Mouse (Mus musculus) liver, embryonic 14 days (tissue): ENCODE measurements around the gene Supt3. TPM values are rescaled to one million over a fixed set of nuclear protein-coding genes. Genes with fewer than 3 reads are reported as not detected.

Experiments used
- polyA plus RNA-seq: library from polyadenylated mRNA; depleted of rRNA; stranded (reverse); fragments of >200 nt; gene quantifications from 2 replicates; pipeline ENCODE4 v1.2.3, GENCODE M21; 2012; rRNA removed

Supt3 gene
- 2.6 TPM in 2 replicates for polyA plus RNA-seq

DNA sequence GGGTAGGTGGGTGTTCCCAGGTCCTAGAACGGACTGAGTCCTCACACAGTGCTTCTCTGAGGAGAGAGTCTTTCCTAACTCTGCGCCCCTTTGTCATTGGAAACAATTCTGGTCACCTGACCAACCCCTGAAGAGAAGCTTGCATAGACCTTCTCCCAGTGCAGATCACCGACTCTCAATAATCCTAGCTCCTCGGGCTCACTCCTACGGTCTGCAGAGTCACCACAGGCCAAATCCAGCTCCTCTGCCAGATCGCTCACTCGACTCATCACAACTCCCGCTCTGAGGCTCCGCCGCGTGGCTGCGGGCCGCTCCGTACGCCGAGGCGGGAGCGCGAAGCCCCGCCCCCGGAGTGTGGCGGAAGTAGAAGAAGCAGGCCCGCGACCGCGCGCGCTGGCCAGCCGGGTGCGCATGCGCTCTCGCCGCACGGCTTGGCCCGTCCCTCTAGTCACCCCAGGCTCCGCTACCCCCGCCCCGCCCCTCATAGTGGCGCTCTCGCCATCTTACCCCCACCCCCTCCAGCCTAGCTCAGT, at the start of gene Supt3:
TSS of gene Supt3 (plus strand) at position 415 of the 533 bp plus-strand sequence.

DNA sequence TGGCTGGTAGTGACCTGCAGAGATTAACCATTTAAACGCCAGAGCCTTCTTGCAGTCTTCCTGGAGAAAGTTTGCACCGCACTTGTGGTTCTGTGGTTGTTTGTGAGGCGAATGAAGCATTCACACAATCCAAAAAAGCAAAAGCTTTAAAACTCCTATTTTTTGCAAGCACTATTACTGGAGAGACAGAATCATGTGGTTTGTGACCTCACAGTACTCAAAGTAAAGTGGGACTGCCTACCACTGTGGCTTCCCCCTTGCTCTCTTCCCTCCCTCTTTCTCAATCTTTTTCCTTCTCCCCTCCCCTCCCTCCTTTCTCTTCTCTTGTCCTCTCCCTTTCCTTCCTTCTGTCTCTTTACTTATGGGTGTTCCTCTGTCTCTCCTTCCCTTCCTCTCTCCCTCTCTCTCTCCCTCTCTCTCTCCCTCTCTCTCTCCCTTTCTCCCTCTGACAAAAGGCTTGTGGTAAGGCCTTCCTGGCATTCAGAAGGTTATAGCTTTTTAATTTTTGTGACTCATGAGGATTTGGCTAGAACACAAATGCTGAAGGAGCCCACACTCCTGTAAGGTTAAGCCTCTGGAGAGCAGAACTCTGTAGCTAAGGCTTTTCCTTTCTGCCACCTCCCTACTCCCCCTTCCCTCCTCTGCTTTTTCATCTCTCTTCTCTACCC, 37.7 kb downstream of the Supt3 start, which contains the start of gene Runx2:
TSS of gene Runx2 (minus strand) at position 290 of the 668 bp plus-strand sequence.

Other genes starting within 250 kb of the Supt3 start
- gene Runx2, start 37.6 kb downstream of the Supt3 start, polyA plus RNA-seq, result 0.57 and 0.58 TPM in 2 replicates